Mouse (Mus musculus) kidney, embryonic 15.5 days (tissue): ENCODE results near the gene B4galt1. TPM values are rescaled to one million over a fixed set of nuclear protein-coding genes. Genes with fewer than 3 reads are reported as not detected.

Source experiments
- microRNA-seq: library from miRNA; unstranded; fragments of <30 nt; microRNA quantifications from one replicate; pipeline ENCODE4, GENCODE M21; 2016
- polyA plus RNA-seq: library from polyadenylated mRNA; unstranded; fragments of >200 nt; fragmentation: Nextera tagmentation; extraction: Ambion mirVana; gene quantifications from 2 replicates; pipeline ENCODE4 v1.2.1, GENCODE M21; 2015

Gene B4galt1
- polyA plus RNA-seq, 1 experiment from 2014 or later = 46.4 TPM

Small RNAs within 50 kb of the gene (microRNA-seq; reads per million reads assigned to microRNA genes)
- gene Gm24112 = not detected
- not detected for gene Gm25931
- not detected for gene Mir5123

Other genes with a start within 250 kb of the B4galt1 start
- gene Aptx, start 150.8 kb downstream of the B4galt1 start, polyA plus RNA-seq = 23.9 and 30.6 TPM in 2 replicates
- gene Dnaja1, start 131.9 kb downstream of the B4galt1 start, polyA plus RNA-seq = 475 and 513 TPM in 2 replicates
- gene Smu1, start 96.1 kb downstream of the B4galt1 start, polyA plus RNA-seq = 159 and 162 TPM in 2 replicates
- gene Spink4, start 66.0 kb upstream of the B4galt1 start, polyA plus RNA-seq = 1.1 and 31.9 TPM in 2 replicates
- gene Bag1, start 94.3 kb upstream of the B4galt1 start, polyA plus RNA-seq = 218 and 220 TPM in 2 replicates
- 114 and 121 TPM in 2 replicates for gene Chmp5, start 94.4 kb upstream of the B4galt1 start, polyA plus RNA-seq
- gene Nfx1, start 116.9 kb upstream of the B4galt1 start, polyA plus RNA-seq = 87.3 and 87.9 TPM in 2 replicates
- 0.88 and 1.1 TPM in 2 replicates for gene Aqp7, start 194.1 kb upstream of the B4galt1 start, polyA plus RNA-seq
- gene Aqp3, start 244.2 kb upstream of the B4galt1 start, polyA plus RNA-seq = 29.0 and 33.1 TPM in 2 replicates